Mouse (Mus musculus) sigmoid colon, adult 10 weeks (tissue): Measurements from ENCODE around the gene Fbln1. TPM values are rescaled to one million over a fixed set of nuclear protein-coding genes. Genes with fewer than 3 reads are reported as not detected.

ENCODE experiments used
- polyA plus RNA-seq: library from polyadenylated mRNA; stranded (reverse); fragments of 350-450 nt; fragmentation: Illumina TruSeq; extraction: RNeasy Lipid Tissue Mini Kit (QIAGEN cat#74804); gene quantifications from one replicate; pipeline ENCODE4 v1.2.3, GENCODE M21; 2014; ENCODE audit warnings: low read depth, low replicate concordance

Fbln1 gene
- 12.7 TPM for polyA plus RNA-seq

GRCm38 (mm10) chr15:85205792-85206702, at the start of gene Fbln1:
Gene Fbln1 (plus strand): TSS chr15:85205949.

GRCm38 (mm10) chr15:85335671-85336300, 130.0 kb downstream of the Fbln1 start, which contains the start of gene Atxn10:
Gene Atxn10 (plus strand): TSS chr15:85336245.

Other genes starting within 250 kb of the Fbln1 start
- gene 5031439G07Rik, start 217.4 kb upstream of the Fbln1 start, polyA plus RNA-seq, result 11.5 TPM
- not detected for gene Upk3a, start 188.8 kb upstream of the Fbln1 start, polyA plus RNA-seq
- 18.3 TPM for gene Fam118a, start 177.0 kb upstream of the Fbln1 start, polyA plus RNA-seq
- gene Smc1b, start 74.0 kb upstream of the Fbln1 start, polyA plus RNA-seq, result not detected
- gene Ribc2, start 73.9 kb upstream of the Fbln1 start, polyA plus RNA-seq, result not detected
- gene Atxn10, start 130.3 kb downstream of the Fbln1 start, polyA plus RNA-seq, result 48.6 TPM